Mouse (Mus musculus): ENCODE data around the gene Cdca5. TPM values are rescaled to one million over a fixed set of nuclear protein-coding genes. Genes with fewer than 3 reads are reported as not detected.

Gene Cdca5
- total and polyA plus RNA-seq, 2 experiments from 2014 or later = 3.0 to 4.7 TPM

GRCm38 (mm10) chr19:6052516-6052915 lies 32.3 kb upstream of the Cdca5 start:
- 87% methylated on average over 7 of the region's 7 CpGs for WGBS
- Histone ChIP-seq H3K27ac (ENCODE audit: low read depth, low read length) (no peak overlapping the region), H3K9me3 (ENCODE audit: low read length) (no peaks in the 10 kb centered on the region), H3K4me1 (ENCODE audit: insufficient read depth) (peaks cover 6% of the 10 kb centered on the region; the same call in 1 of the 2 replicates), H3K27me3 (ENCODE audit: insufficient read depth, low read length) (no peaks in the 10 kb centered on the region), H3K36me3 (ENCODE audit: insufficient read depth) (peaks cover 70% of the 10 kb centered on the region), H3K9ac (no peak overlapping the region), H3K4me3 (ENCODE audit: low read depth, low read length) (no peak overlapping the region), H3K4me2 (ENCODE audit: low read depth) (no peak overlapping the region)
- no peak for TF ChIP-seq CTCF (IDR thresholded peaks at IDR 0.05; ENCODE audit: low read depth)
- no peak for ATAC-seq
- no peak for DNase-seq

GRCm38 (mm10) chr19:6054296-6054695 lies 30.5 kb upstream of the Cdca5 start:
- no peak overlapping the region for H3K4me3 ChIP-seq (ENCODE audit: low read depth, low read length)
- no peak overlapping the region for H3K27ac ChIP-seq (ENCODE audit: low read depth, low read length)
- H3K9ac ChIP-seq = no peak overlapping the region
- H3K27me3 ChIP-seq (ENCODE audit: insufficient read depth, low read length) = no peaks in the 10 kb centered on the region
- peaks cover 61% of the 10 kb centered on the region for H3K36me3 ChIP-seq (ENCODE audit: insufficient read depth)
- H3K4me1 ChIP-seq (ENCODE audit: insufficient read depth) = no peaks in the 10 kb centered on the region
- TF ChIP-seq CTCF (IDR thresholded peaks at IDR 0.05; ENCODE audit: low read depth) = no peak
- no peaks in the 10 kb centered on the region for H3K9me3 ChIP-seq (ENCODE audit: low read length)
- no peak for DNase-seq
- no peak for ATAC-seq
- no peak overlapping the region for H3K4me2 ChIP-seq (ENCODE audit: low read depth)
- 95% methylated on average over 5 of the region's 5 CpGs for WGBS

- ATAC-seq (no peak), DNase-seq (no peak)
- no peaks in the 10 kb centered on the region for H3K27me3 ChIP-seq (ENCODE audit: insufficient read depth, low read length)
- WGBS = 42% methylated on average over 4 of the region's 4 CpGs
- H3K9ac ChIP-seq = 0 out of 2 replicates have a peak overlapping the region, but pooled peaks have one; percentile 94
- H3K36me3 ChIP-seq (ENCODE audit: insufficient read depth) = peaks cover 42% of the 10 kb centered on the region
- 0 out of 2 replicates have a peak, but pooled peaks cover under 1% of the 10 kb centered on the region for H3K4me1 ChIP-seq (ENCODE audit: insufficient read depth)
- no peaks in the 10 kb centered on the region for H3K9me3 ChIP-seq (ENCODE audit: low read length)
- peak overlapping the region; percentile 88 for H3K4me2 ChIP-seq (ENCODE audit: low read depth)
- H3K4me3 ChIP-seq (ENCODE audit: low read depth, low read length) = peak overlapping the region; percentile 91
- H3K27ac ChIP-seq (ENCODE audit: low read depth, low read length) = no peak overlapping the region
- TF ChIP-seq CTCF (IDR thresholded peaks at IDR 0.05; ENCODE audit: low read depth) = no peak
These were observed 28.1 kb upstream of the Cdca5 start for GRCm38 (mm10) chr19:6056696-6057095.

GRCm38 (mm10) chr19:6057313-6058096 lies 27.3 kb upstream of the Cdca5 start, which contains the start of the genes Mrpl49 and Fau:
TSS of gene Mrpl49 (minus strand) at chr19:6057785.
TSS of gene Fau (plus strand) at chr19:6057844.
- Histone ChIP-seq H3K4me3 (ENCODE audit: low read depth, low read length) (peak within 1 kb of the TSS; percentile 91), H3K9me3 (ENCODE audit: low read length) (no peaks in the 10 kb centered on the region), H3K4me1 (ENCODE audit: insufficient read depth) (peaks cover 8% of the 10 kb centered on the region), H3K27ac (ENCODE audit: low read depth, low read length) (peak within 1 kb of the TSS; percentile 80), H3K36me3 (ENCODE audit: insufficient read depth) (peaks cover 34% of the 10 kb centered on the region), H3K27me3 (ENCODE audit: insufficient read depth, low read length) (no peaks in the 10 kb centered on the region), H3K9ac (peak within 1 kb of the TSS; percentile 94), H3K4me2 (ENCODE audit: low read depth) (peak within 1 kb of the TSS; percentile 88)
- DNase-seq = peak; percentile 100
- ATAC-seq = peak; percentile 89
- WGBS = 3% methylated on average over 62 of the region's 63 CpGs
- no peak for TF ChIP-seq CTCF (IDR thresholded peaks at IDR 0.05; ENCODE audit: low read depth)

- no peak for ATAC-seq
- peak overlapping the region; percentile 88 for H3K4me2 ChIP-seq (ENCODE audit: low read depth)
These were observed 26.3 kb upstream of the Cdca5 start for GRCm38 (mm10) chr19:6058513-6058912.

GRCm38 (mm10) chr19:6058966-6059365 lies 25.8 kb upstream of the Cdca5 start:
- ATAC-seq (no peak), DNase-seq (no peak)
- Histone ChIP-seq H3K9ac (no peak overlapping the region), H3K4me1 (ENCODE audit: insufficient read depth) (peaks cover 9% of the 10 kb centered on the region), H3K9me3 (ENCODE audit: low read length) (no peaks in the 10 kb centered on the region), H3K27me3 (ENCODE audit: insufficient read depth, low read length) (no peaks in the 10 kb centered on the region), H3K4me3 (ENCODE audit: low read depth, low read length) (no peak overlapping the region), H3K4me2 (ENCODE audit: low read depth) (peak overlapping the region; percentile 88), H3K27ac (ENCODE audit: low read depth, low read length) (no peak overlapping the region), H3K36me3 (ENCODE audit: insufficient read depth) (peaks cover 20% of the 10 kb centered on the region)
- WGBS = 81% methylated on average over 5 of the region's 5 CpGs
- no peak for TF ChIP-seq CTCF (IDR thresholded peaks at IDR 0.05; ENCODE audit: low read depth)

More at GRCm38 (mm10) chr19:6058513-6058912, 26.3 kb upstream of the Cdca5 start:
- 37% methylated on average over 5 of the region's 5 CpGs for WGBS
- H3K9ac ChIP-seq = peak overlapping the region; percentile 94
- peaks cover 24% of the 10 kb centered on the region for H3K36me3 ChIP-seq (ENCODE audit: insufficient read depth)
- H3K4me3 ChIP-seq (ENCODE audit: low read depth, low read length) = peak overlapping the region; percentile 91
- no peaks in the 10 kb centered on the region for H3K27me3 ChIP-seq (ENCODE audit: insufficient read depth, low read length)
- H3K27ac ChIP-seq (ENCODE audit: low read depth, low read length) = no peak overlapping the region
- TF ChIP-seq CTCF (IDR thresholded peaks at IDR 0.05; ENCODE audit: low read depth) = no peak
- H3K9me3 ChIP-seq (ENCODE audit: low read length) = no peaks in the 10 kb centered on the region
- H3K4me1 ChIP-seq (ENCODE audit: insufficient read depth) = peaks cover 9% of the 10 kb centered on the region
- no peak for DNase-seq

GRCm38 (mm10) chr19:6061021-6061533 lies 23.7 kb upstream of the Cdca5 start, which contains the start of gene Znhit2:
TSS of gene Znhit2 (plus strand) at chr19:6061192.
- DNase-seq = peak; percentile 96
- Histone ChIP-seq H3K4me2 (ENCODE audit: low read depth) (peak within 1 kb of the TSS; percentile 99), H3K4me3 (ENCODE audit: low read depth, low read length) (peak within 1 kb of the TSS; percentile 57), H3K27me3 (ENCODE audit: insufficient read depth, low read length) (no peaks in the 10 kb centered on the region), H3K36me3 (ENCODE audit: insufficient read depth) (0 out of 2 replicates have a peak, but pooled peaks cover 5% of the 10 kb centered on the region), H3K27ac (ENCODE audit: low read depth, low read length) (peak within 1 kb of the TSS; percentile 86), H3K4me1 (ENCODE audit: insufficient read depth) (peaks cover 13% of the 10 kb centered on the region), H3K9me3 (ENCODE audit: low read length) (no peaks in the 10 kb centered on the region), H3K9ac (peak within 1 kb of the TSS; percentile 93)
- ATAC-seq = peak; percentile 88
- peak; percentile 45 for TF ChIP-seq CTCF (IDR thresholded peaks at IDR 0.05; ENCODE audit: low read depth)
- 2% methylated on average over 48 of the region's 58 CpGs for WGBS

Measured in forebrain, postnatal 0 days (tissue).